Mouse (Mus musculus) effector memory CD4-positive, alpha-beta T cell, adult 5 months (primary cell): ENCODE measurements around the gene Olfr218. TPM values are rescaled to one million over a fixed set of nuclear protein-coding genes. Genes with fewer than 3 reads are reported as not detected.

Experiments
- polyA plus RNA-seq: library from polyadenylated mRNA; unstranded; fragments of 100-300 nt; shearing (Covaris generic); gene quantifications from one replicate; pipeline ENCODE4 v1.2.1, GENCODE M21; 2017

The Olfr218 gene
- polyA plus RNA-seq: not detected

DNA sequence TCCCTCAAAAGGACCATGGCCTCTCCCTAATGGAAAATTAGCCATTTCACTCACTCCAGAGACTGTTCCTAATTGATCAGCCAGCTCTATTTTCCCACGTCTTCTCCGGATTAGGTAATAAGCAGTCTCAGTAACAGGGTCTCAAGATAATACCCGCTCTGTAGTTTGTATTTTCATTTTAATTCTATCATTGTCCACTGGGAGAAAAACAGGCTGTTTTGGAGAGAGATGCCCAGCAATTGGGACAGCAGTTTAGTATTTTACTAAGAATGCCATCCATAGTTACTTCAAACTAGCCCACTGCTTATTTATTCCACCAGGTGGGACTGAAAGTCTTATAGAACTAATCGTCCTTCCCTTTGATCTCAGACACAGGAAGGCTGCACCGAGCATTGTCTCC lies at the start of gene Olfr218:
Gene Olfr218, plus strand, starts transcription at position 301 of the 400 bp plus-strand sequence.

DNA sequence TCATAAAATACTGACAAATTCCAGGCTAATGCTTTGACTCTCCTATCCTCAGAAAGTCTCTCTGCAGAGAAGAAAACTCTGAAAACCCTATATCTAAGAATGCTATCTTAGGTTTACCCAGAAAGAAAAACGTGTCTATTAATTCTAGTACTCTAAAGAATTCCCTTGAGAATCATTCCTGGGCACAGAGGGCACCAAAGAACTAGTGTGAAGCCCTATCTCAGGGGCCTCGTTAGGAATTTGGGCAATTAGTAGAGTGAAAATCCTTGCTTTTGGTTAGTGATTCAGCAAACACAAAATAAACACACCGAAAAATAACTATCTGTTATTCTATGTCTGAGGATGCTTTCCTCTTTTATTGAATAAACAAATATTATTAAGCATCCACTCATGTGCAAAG lies 7.1 kb upstream of the Olfr218 start, which contains the start of gene Olfr1406:
Gene Olfr1406, minus strand, starts transcription at position 101 of the 400 bp plus-strand sequence.

DNA sequence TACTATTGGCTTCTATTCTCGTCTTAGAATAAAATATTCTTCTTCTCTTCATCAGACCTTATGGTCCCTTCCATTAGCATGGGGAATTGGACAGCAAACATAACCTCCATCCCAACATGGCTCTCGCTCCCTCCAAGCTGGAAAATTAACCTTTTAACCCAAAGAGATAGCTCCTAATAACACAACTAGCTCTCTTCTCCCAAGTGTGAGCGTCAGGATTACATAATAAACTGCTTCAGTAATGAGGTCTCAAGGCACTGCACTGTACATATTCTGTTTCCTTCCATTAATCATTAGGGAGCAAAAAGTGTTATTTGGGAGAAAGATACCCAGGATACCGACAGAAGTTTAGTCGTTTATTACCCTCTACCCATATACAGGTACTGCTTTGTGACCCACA lies 14.5 kb downstream of the Olfr218 start, which contains the start of gene Olfr1404:
Gene Olfr1404, plus strand, starts transcription at position 301 of the 400 bp plus-strand sequence.

DNA sequence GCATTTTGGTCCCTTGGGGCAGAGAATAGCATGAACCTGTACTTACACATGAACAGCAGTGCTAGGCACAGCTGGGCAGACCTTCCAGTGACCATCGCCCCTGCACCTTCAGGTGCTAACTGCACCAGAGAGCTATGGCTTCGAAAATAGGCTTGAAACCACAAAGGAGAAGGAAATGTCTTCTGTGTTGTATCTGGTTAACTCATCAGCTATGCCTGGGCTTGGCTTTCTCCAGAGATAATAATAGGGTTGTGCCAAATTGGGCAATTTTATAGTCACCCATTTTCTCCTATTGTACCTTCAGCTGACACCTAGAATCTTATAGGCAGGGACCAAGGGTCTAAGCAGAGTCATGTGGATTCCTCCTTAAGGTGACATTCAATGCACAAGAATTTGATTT lies 29.5 kb downstream of the Olfr218 start, which contains the start of gene Fcer1a:
Gene Fcer1a, minus strand, starts transcription at position 134 of the 400 bp plus-strand sequence.

Other genes with a start within 250 kb of the Olfr218 start
- gene Olfr16, start 247.4 kb upstream of the Olfr218 start, polyA plus RNA-seq: not detected
- not detected for gene Olfr1408, start 60.4 kb upstream of the Olfr218 start, polyA plus RNA-seq
- 0.21 TPM for gene Olfr1406, start 7.2 kb upstream of the Olfr218 start, polyA plus RNA-seq
- not detected for gene Olfr1404, start 14.6 kb downstream of the Olfr218 start, polyA plus RNA-seq
- gene Fcer1a, start 29.4 kb downstream of the Olfr218 start, polyA plus RNA-seq: not detected
- not detected for gene Olfr418, start 68.2 kb downstream of the Olfr218 start, polyA plus RNA-seq
- gene Mptx2, start 80.0 kb downstream of the Olfr218 start, polyA plus RNA-seq: not detected
- not detected for gene Ackr1, start 135.9 kb downstream of the Olfr218 start, polyA plus RNA-seq
- 58.3 TPM for gene Aim2, start 153.1 kb downstream of the Olfr218 start, polyA plus RNA-seq
- not detected for gene Cadm3, start 169.9 kb downstream of the Olfr218 start, polyA plus RNA-seq